Mouse (Mus musculus) testis, adult 10 weeks (tissue): Measurements from ENCODE around the gene Gm11011. TPM values are rescaled to one million over a fixed set of nuclear protein-coding genes. Genes with fewer than 3 reads are reported as not detected.

Experiments used
- polyA plus RNA-seq: library from polyadenylated mRNA; stranded (reverse); fragments of 350-450 nt; fragmentation: Illumina TruSeq; extraction: RNeasy Lipid Tissue Mini Kit (QIAGEN cat#74804); gene quantifications from one replicate; pipeline ENCODE4 v1.2.3, GENCODE M21; 2014; ENCODE audit warnings: low read depth, low replicate concordance

The Gm11011 gene
- not detected for polyA plus RNA-seq

DNA sequence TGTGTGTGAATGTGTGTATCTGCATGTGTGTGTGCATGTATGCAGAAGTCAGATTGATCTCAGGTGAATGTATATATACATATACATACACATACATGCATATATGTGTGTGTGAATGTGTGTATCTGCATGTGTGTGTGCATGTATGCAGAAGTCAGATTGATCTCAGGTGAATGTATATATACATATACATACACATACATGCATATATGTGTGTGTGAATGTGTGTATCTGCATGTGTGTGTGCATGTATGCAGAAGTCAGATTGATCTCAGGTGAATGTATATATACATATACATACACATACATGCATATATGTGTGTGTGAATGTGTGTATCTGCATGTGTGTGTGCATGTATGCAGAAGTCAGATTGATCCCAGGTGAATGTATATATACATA lies at the start of gene Gm11011:
Gm11011 (minus strand) TSS at position 101 of the 400 bp plus-strand sequence.

DNA sequence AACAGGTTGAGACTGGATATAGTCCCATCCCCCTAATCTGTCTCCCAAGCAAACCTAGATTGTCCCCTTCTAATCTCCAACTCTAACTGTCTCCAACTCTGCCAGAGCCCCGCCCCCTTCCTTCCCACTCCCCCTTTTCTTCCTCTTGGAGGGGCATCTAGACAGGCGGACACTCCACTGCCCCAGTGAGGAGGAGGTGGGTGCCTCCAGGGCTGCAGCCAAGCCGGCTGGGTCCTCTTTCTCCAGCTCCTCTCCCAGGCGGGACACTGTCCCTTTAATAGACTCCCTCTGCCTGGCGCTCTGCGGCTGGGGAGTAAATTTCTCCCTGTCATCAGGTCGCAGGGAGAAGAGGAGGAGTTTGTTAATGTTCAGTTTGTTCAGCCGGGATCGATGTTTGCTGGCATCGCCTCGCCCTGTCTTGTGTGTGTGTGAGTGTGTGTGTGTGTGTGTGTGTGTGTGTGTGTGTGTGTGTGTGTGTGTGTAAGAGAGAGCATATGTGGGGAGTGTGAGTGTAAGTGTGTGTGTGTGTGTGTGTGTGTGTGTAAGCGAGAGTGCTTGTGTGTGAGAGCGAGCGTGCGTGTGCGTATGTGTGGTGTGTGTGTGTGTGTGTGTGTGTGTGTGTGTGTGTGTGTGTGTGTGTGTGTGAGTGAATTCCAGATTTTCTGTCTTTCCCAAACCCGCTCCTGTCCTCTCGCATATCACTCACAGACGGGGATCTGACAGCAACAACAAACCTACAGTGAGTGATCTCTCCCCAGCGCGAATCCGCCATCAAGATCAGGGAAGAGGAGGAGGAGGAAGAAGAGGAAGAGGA lies 45.0 kb upstream of the Gm11011 start, which contains the start of gene Tshz2:
Tshz2 (plus strand) TSS at position 676 of the 814 bp plus-strand sequence.

Other genes starting within 250 kb of the Gm11011 start
- 4.7 TPM for gene Tshz2, start 45.3 kb upstream of the Gm11011 start, polyA plus RNA-seq